Mouse (Mus musculus) kidney, embryonic 15.5 days (tissue): ENCODE data around the gene Astn2. TPM values are rescaled to one million over a fixed set of nuclear protein-coding genes. Genes with fewer than 3 reads are reported as not detected.

Experiments used
- ATAC-seq: fragments of 200-750 bp; cut with Nextera tagmentation; replicated peaks from 2 replicates; pipeline ENCODE4 v1.8.0; 2017; ENCODE audit warnings: moderate TSS enrichment; ENCODE audit not compliant: low FRiP score
- H3K27ac ChIP-seq: fragments of 300-500 bp; sonication (generic); 2 replicates; pipeline ENCODE4 v1.5.1; 2015; ENCODE audit warnings: mild to moderate bottlenecking, inconsistent platforms
- H3K27me3 ChIP-seq: fragments of 300-500 bp; sonication (generic); 2 replicates; pipeline ENCODE4 v1.6.1; 2015; ENCODE audit warnings: inconsistent platforms
- H3K36me3 ChIP-seq: fragments of 300-500 bp; sonication (generic); 2 replicates; pipeline ENCODE4 v1.6.1; 2015; ENCODE audit warnings: inconsistent platforms
- H3K4me1 ChIP-seq: fragments of 300-500 bp; sonication (generic); 2 replicates; pipeline ENCODE4 v1.6.1; 2015; ENCODE audit warnings: inconsistent platforms
- H3K4me2 ChIP-seq: fragments of 300-500 bp; sonication (generic); 2 replicates; pipeline ENCODE4 v1.6.1; 2015; ENCODE audit warnings: moderate library complexity, mild to moderate bottlenecking, inconsistent platforms
- H3K4me3 ChIP-seq: fragments of 300-500 bp; sonication (generic); replicated peaks from 2 replicates; pipeline ENCODE4 v1.5.1; 2015; ENCODE audit warnings: mild to moderate bottlenecking, inconsistent platforms
- H3K9ac ChIP-seq: fragments of 300-500 bp; sonication (generic); 2 replicates; pipeline ENCODE4 v1.6.1; 2015; ENCODE audit warnings: mild to moderate bottlenecking, inconsistent platforms
- H3K9me3 ChIP-seq: fragments of 300-500 bp; sonication (generic); replicated peaks from 2 replicates; pipeline ENCODE4 v1.6.1; 2016; ENCODE audit warnings: inconsistent platforms
- WGBS: fragments of 180-500 bp; shearing (Covaris S2); methylation state at CpG from one replicate; pipeline ENCODE4 v1.1.7; 2015; ENCODE audit warnings: mixed read lengths; 5-methylcytosine and 5-hydroxymethylcytosine counted together
- polyA plus RNA-seq: library from polyadenylated mRNA; unstranded; fragments of >200 nt; fragmentation: Nextera tagmentation; extraction: Ambion mirVana; gene quantifications from 2 replicates; pipeline ENCODE4 v1.2.1, GENCODE M21; 2015

Astn2 gene
- polyA plus RNA-seq, 1 experiment from 2014 or later = 0.70 TPM

- no peak for ATAC-seq
- no peaks in the 10 kb centered on the region for H3K27me3 ChIP-seq
- 81% methylated on average over 6 of the region's 6 CpGs for WGBS
- no peak overlapping the region for H3K9ac ChIP-seq
- no peak overlapping the region for H3K4me2 ChIP-seq
- H3K4me1 ChIP-seq = no peaks in the 10 kb centered on the region
- no peak overlapping the region for H3K4me3 ChIP-seq
- H3K27ac ChIP-seq = no peak overlapping the region
- no peaks in the 10 kb centered on the region for H3K9me3 ChIP-seq
- H3K36me3 ChIP-seq = no peaks in the 10 kb centered on the region
Observed at GRCm38 (mm10) chr4:66306377-66306776, 98.0 kb downstream of the Astn2 start.

- WGBS = 68% methylated on average over 7 of the region's 7 CpGs
- no peak for ATAC-seq
- no peaks in the 10 kb centered on the region for H3K4me1 ChIP-seq
- no peak overlapping the region for H3K27ac ChIP-seq
- H3K9me3 ChIP-seq = no peaks in the 10 kb centered on the region
- no peak overlapping the region for H3K4me2 ChIP-seq
- H3K27me3 ChIP-seq = no peaks in the 10 kb centered on the region
- H3K4me3 ChIP-seq = no peak overlapping the region
- H3K9ac ChIP-seq = no peak overlapping the region
- no peaks in the 10 kb centered on the region for H3K36me3 ChIP-seq
Observed at GRCm38 (mm10) chr4:66302686-66303310, 101.6 kb downstream of the Astn2 start.

GRCm38 (mm10) chr4:66285034-66285433 is 119.4 kb downstream of the Astn2 start:
- no peaks in the 10 kb centered on the region for H3K27me3 ChIP-seq
- no peaks in the 10 kb centered on the region for H3K36me3 ChIP-seq
- no peak overlapping the region for H3K4me3 ChIP-seq
- H3K9ac ChIP-seq = no peak overlapping the region
- no peak overlapping the region for H3K27ac ChIP-seq
- ATAC-seq = no peak
- no peaks in the 10 kb centered on the region for H3K9me3 ChIP-seq
- no peaks in the 10 kb centered on the region for H3K4me1 ChIP-seq
- H3K4me2 ChIP-seq = no peak overlapping the region

- H3K27me3 ChIP-seq = no peaks in the 10 kb centered on the region
- no peak overlapping the region for H3K4me2 ChIP-seq
- no peaks in the 10 kb centered on the region for H3K36me3 ChIP-seq
- no peak overlapping the region for H3K27ac ChIP-seq
- H3K4me3 ChIP-seq = no peak overlapping the region
- WGBS = 77% methylated on average over 4 of the region's 4 CpGs
- no peaks in the 10 kb centered on the region for H3K9me3 ChIP-seq
- no peaks in the 10 kb centered on the region for H3K4me1 ChIP-seq
- no peak overlapping the region for H3K9ac ChIP-seq
- ATAC-seq = no peak
Observed at GRCm38 (mm10) chr4:66276096-66276495, 128.3 kb downstream of the Astn2 start.

- WGBS = 82% methylated on average over 6 of the region's 6 CpGs
- Histone ChIP-seq H3K4me3 (no peak overlapping the region), H3K27ac (no peak overlapping the region), H3K4me2 (no peak overlapping the region), H3K9ac (no peak overlapping the region), H3K4me1 (no peaks in the 10 kb centered on the region), H3K27me3 (no peaks in the 10 kb centered on the region), H3K9me3 (no peaks in the 10 kb centered on the region), H3K36me3 (no peaks in the 10 kb centered on the region)
- ATAC-seq = no peak
Observed at GRCm38 (mm10) chr4:66271550-66272117, 132.8 kb downstream of the Astn2 start.

- Histone ChIP-seq H3K36me3 (no peaks in the 10 kb centered on the region), H3K9me3 (no peaks in the 10 kb centered on the region), H3K4me2 (no peak overlapping the region), H3K4me3 (no peak overlapping the region), H3K4me1 (no peaks in the 10 kb centered on the region), H3K27me3 (no peaks in the 10 kb centered on the region), H3K27ac (no peak overlapping the region), H3K9ac (no peak overlapping the region)
- WGBS = 79% methylated on average over 4 of the region's 4 CpGs
- no peak for ATAC-seq
Observed at GRCm38 (mm10) chr4:66264031-66264430, 140.4 kb downstream of the Astn2 start.

GRCm38 (mm10) chr4:66261276-66261675 is 143.1 kb downstream of the Astn2 start:
- WGBS = 88% methylated on average over 3 of the region's 3 CpGs
- no peak overlapping the region for H3K4me3 ChIP-seq
- no peaks in the 10 kb centered on the region for H3K36me3 ChIP-seq
- no peaks in the 10 kb centered on the region for H3K27me3 ChIP-seq
- H3K27ac ChIP-seq = no peak overlapping the region
- no peak for ATAC-seq
- no peaks in the 10 kb centered on the region for H3K4me1 ChIP-seq
- no peak overlapping the region for H3K4me2 ChIP-seq
- no peaks in the 10 kb centered on the region for H3K9me3 ChIP-seq
- no peak overlapping the region for H3K9ac ChIP-seq

- H3K4me3 ChIP-seq = no peak overlapping the region
- H3K9ac ChIP-seq = no peak overlapping the region
- H3K4me2 ChIP-seq = no peak overlapping the region
- H3K9me3 ChIP-seq = no peaks in the 10 kb centered on the region
- H3K27ac ChIP-seq = no peak overlapping the region
- no peaks in the 10 kb centered on the region for H3K4me1 ChIP-seq
- 84% methylated on average over 2 of the region's 2 CpGs for WGBS
- H3K36me3 ChIP-seq = no peaks in the 10 kb centered on the region
- ATAC-seq = no peak
- H3K27me3 ChIP-seq = no peaks in the 10 kb centered on the region
Observed at GRCm38 (mm10) chr4:66258905-66259304, 145.5 kb downstream of the Astn2 start.

GRCm38 (mm10) chr4:66254695-66255492 is 149.5 kb downstream of the Astn2 start:
- H3K9ac ChIP-seq = no peak overlapping the region
- H3K27ac ChIP-seq = no peak overlapping the region
- H3K4me2 ChIP-seq = no peak overlapping the region
- H3K9me3 ChIP-seq = no peaks in the 10 kb centered on the region
- H3K4me3 ChIP-seq = no peak overlapping the region
- no peaks in the 10 kb centered on the region for H3K36me3 ChIP-seq
- no peaks in the 10 kb centered on the region for H3K27me3 ChIP-seq
- no peak for ATAC-seq
- 81% methylated on average over 4 of the region's 4 CpGs for WGBS
- H3K4me1 ChIP-seq = no peaks in the 10 kb centered on the region

- no peaks in the 10 kb centered on the region for H3K4me1 ChIP-seq
- no peak overlapping the region for H3K4me3 ChIP-seq
- H3K36me3 ChIP-seq = no peaks in the 10 kb centered on the region
- no peak overlapping the region for H3K4me2 ChIP-seq
- no peak for ATAC-seq
- no peak overlapping the region for H3K9ac ChIP-seq
- H3K9me3 ChIP-seq = no peaks in the 10 kb centered on the region
- 45% methylated on average over 8 of the region's 8 CpGs for WGBS
- H3K27me3 ChIP-seq = no peaks in the 10 kb centered on the region
- no peak overlapping the region for H3K27ac ChIP-seq
Observed at GRCm38 (mm10) chr4:66248521-66248920, 155.9 kb downstream of the Astn2 start.

- Histone ChIP-seq H3K27me3 (no peaks in the 10 kb centered on the region), H3K4me3 (no peak overlapping the region), H3K27ac (no peak overlapping the region), H3K4me1 (no peaks in the 10 kb centered on the region), H3K9ac (no peak overlapping the region), H3K4me2 (no peak overlapping the region), H3K36me3 (no peaks in the 10 kb centered on the region), H3K9me3 (no peaks in the 10 kb centered on the region)
- ATAC-seq = no peak
Observed at GRCm38 (mm10) chr4:66242683-66243082, 161.7 kb downstream of the Astn2 start.

- no peak overlapping the region for H3K9ac ChIP-seq
- H3K4me1 ChIP-seq = no peaks in the 10 kb centered on the region
- no peak overlapping the region for H3K27ac ChIP-seq
- no peaks in the 10 kb centered on the region for H3K9me3 ChIP-seq
- ATAC-seq = no peak
- no peak overlapping the region for H3K4me3 ChIP-seq
- H3K36me3 ChIP-seq = no peaks in the 10 kb centered on the region
- WGBS = 88% methylated on average over 3 of the region's 3 CpGs
- no peak overlapping the region for H3K4me2 ChIP-seq
- H3K27me3 ChIP-seq = no peaks in the 10 kb centered on the region
Observed at GRCm38 (mm10) chr4:66232799-66233198, 171.6 kb downstream of the Astn2 start.
